Mouse (Mus musculus): ENCODE data around the gene Selplg. TPM values are rescaled to one million over a fixed set of nuclear protein-coding genes. Genes with fewer than 3 reads are reported as not detected.

The Selplg gene
- total RNA-seq (2017): 91.4 and 108 TPM in 2 replicates

- peak; percentile 10; the same call in 1 of the 2 replicates for ATAC-seq (replicated peaks; ENCODE audit: low read depth, poor library complexity, severe bottlenecking)
Observed at GRCm38 (mm10) chr5:113832490-113832901, at the start of gene Selplg. TSS of gene Selplg (minus strand) at chr5:113832644.

GRCm38 (mm10) chr5:113881136-113881535 is 48.7 kb upstream of the Selplg start:
- ATAC-seq (replicated peaks; ENCODE audit: low read depth, poor library complexity, severe bottlenecking): no peak

DNA sequence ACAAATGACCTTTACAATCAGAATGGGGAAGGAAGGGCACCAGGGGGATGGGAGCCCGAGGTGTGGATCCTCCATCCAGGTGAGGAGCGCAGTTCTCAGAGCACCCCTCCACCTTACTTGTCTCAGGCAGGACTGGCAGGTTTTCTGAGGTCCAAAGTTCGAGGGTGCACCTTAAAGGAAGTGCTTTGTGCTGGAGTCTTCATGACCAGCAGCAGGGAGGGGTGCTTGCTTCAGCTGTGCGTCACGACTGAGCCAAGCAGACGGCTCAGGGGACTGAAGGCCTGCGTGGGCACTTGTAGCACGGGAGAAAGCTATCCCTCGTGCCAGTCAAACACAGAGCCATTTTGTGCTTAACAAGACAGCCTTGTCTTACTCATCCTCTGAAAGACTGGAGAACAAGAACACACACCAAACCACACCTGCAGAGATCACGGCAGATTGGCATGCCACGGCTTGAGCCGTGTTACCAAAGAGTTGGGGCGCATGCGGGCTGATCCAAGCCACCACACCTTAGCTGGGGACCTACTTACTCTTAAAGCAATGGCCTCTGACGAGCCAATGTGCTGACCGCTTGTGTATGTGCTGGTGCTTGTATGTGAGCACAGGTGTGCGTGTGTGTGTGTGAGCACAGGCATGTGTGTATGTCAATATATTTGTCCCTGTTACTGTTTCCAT is 46.6 kb upstream of the Selplg start:
- no peak for ATAC-seq (replicated peaks; ENCODE audit: low read depth, poor library complexity, severe bottlenecking)

- no peak for ATAC-seq (replicated peaks; ENCODE audit: low read depth, poor library complexity, severe bottlenecking)
Observed at GRCm38 (mm10) chr5:113877565-113877964, 45.1 kb upstream of the Selplg start.

- no peak for ATAC-seq (replicated peaks; ENCODE audit: low read depth, poor library complexity, severe bottlenecking)
Observed at GRCm38 (mm10) chr5:113876176-113876575, 43.7 kb upstream of the Selplg start.

DNA sequence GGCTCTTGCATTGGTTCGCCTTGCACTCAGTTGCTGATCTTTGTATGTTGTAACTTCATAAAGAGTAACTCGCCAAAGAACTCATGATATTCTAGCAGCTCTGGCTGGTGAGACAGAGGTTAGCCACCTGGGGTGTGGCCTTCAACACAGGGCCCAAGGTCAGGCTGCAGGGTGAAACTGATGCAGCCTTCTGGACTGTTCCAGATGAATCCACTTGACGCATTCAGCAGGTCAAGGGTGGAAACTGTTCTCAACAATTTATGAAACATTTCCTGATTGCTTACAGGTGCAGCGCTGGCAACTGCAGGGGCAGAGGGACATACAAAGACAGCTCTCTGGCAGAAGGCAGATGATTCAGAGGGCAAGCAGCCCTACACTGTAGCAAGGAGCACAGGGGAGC is 43.2 kb upstream of the Selplg start:
- ATAC-seq (replicated peaks; ENCODE audit: low read depth, poor library complexity, severe bottlenecking): no peak

DNA sequence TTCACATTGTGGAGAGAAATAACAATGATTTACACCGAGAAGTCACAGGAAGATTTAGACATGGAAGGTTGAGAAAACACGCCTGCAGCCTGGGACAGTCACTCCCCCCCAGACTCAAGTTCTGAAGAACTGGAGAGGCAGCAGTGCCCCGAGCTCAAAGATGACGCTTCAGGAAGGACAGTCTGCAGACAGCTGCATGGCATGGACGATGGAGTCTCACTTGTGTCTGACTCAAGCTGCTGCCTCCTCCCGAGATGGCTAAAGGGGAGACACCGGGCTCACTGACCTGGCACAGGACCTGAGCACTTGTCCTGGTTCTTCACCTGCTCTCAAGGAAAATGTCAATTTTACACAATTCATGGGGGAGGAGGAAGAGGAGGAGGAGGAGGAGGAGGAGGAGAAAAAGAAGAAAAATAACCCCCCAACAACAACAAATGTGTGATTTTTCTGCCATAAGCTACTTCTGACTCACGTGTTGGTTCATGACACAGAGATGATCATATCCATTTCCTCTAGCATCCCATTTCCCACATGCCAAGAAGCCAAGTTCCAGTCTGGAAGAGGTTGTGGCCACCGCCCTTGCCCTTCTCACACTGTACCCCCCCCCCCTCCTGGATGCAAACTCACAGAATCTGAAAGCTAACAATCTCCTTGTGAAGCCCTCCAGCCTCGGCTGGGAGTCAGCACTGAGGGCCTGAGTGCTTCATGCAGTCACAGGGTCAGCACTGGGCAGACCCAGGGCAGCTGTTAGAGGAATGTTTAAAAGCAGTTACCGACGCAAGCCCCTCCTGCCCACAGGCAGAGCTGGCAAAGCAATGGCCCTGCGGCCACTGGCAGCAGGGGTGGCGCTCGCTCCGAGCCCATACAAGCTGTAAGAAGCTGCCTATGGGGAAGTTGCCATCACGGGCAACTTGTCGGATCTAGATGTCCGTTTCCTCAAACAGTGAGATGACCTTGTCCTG is 41.9 kb upstream of the Selplg start:
- ATAC-seq (replicated peaks; ENCODE audit: low read depth, poor library complexity, severe bottlenecking): no peak

DNA sequence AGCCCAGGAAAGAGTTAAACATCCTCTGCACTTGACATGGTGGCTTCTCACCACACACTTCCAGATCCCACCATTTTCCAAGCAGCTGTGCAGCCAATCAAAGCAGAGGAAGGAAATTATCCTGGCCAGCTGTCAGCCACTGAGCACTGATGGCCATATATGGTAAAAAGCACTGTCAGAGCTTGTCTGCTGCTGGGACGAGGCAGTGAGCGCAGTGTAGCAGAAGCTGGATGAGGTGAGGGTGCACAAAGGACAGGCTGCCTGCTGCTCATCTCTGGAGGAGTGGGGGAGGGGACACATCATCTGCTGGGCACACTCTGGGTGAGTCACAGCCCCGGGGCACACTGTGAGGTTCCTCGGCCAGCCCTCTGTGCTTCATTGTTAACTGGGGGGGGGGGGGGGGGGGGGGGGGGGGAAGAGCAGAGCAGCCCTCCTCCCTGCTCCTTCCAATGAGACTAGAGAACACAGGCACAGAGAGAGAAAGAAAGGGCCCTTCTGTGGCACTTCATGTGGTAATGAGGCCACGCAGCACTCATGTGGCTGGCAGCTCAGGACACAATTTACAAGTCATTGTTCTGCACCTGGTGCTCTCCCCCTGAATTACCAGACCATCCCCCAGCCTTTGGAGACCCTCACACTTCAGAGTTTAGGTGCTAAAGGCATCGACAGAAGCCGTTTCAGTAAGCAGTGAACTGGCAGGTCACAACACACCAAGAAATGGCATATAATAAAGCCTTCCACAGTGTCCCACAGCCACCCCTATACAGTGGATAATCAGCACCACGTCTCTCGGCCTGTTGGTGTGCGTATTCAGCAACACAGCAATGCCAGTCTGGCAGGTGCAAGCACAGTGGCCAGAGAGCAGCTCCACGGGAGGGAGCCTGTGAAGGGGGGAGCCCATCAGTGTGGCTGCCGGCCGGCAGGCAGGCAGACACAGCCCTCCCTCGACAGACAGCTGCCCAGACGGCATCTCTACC is 40.8 kb upstream of the Selplg start:
- peak; percentile 39 for ATAC-seq (replicated peaks; ENCODE audit: low read depth, poor library complexity, severe bottlenecking)

- peak; percentile 45 for ATAC-seq (replicated peaks; ENCODE audit: low read depth, poor library complexity, severe bottlenecking)
Observed at GRCm38 (mm10) chr5:113871903-113872548, 39.6 kb upstream of the Selplg start.

GRCm38 (mm10) chr5:113870393-113871040 is 38.1 kb upstream of the Selplg start:
- no peak for ATAC-seq (replicated peaks; ENCODE audit: low read depth, poor library complexity, severe bottlenecking)

GRCm38 (mm10) chr5:113869132-113869531 is 36.7 kb upstream of the Selplg start:
- ATAC-seq (replicated peaks; ENCODE audit: low read depth, poor library complexity, severe bottlenecking): peak; percentile 74

GRCm38 (mm10) chr5:113864992-113865391 is 32.5 kb upstream of the Selplg start:
- no peak for ATAC-seq (replicated peaks; ENCODE audit: low read depth, poor library complexity, severe bottlenecking)

DNA sequence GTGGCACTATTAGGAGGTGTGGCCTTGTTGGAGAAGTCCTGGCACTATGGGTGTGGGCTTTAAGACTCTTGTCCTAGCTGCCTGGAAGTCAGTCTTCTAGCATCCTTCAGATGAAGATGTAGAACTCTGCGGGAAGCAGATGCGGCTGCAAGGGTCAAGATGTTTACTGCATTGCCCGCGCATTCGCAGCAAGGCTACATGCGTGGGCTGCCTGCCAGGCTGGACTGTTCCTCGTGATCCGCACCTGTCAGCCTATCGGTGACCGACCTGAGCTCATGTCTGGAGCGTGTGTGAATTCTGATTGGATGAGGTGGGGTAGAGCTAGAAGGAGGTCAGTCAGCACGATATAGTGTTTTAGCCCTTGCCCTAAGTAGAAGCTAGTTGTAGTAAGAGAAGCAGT is 31.6 kb upstream of the Selplg start:
- ATAC-seq (replicated peaks; ENCODE audit: low read depth, poor library complexity, severe bottlenecking): no peak

GRCm38 (mm10) chr5:113862418-113862817 is 30.0 kb upstream of the Selplg start:
- ATAC-seq (replicated peaks; ENCODE audit: low read depth, poor library complexity, severe bottlenecking): no peak

- ATAC-seq (replicated peaks; ENCODE audit: low read depth, poor library complexity, severe bottlenecking): no peak
Observed at GRCm38 (mm10) chr5:113861294-113861693, 28.9 kb upstream of the Selplg start.

DNA sequence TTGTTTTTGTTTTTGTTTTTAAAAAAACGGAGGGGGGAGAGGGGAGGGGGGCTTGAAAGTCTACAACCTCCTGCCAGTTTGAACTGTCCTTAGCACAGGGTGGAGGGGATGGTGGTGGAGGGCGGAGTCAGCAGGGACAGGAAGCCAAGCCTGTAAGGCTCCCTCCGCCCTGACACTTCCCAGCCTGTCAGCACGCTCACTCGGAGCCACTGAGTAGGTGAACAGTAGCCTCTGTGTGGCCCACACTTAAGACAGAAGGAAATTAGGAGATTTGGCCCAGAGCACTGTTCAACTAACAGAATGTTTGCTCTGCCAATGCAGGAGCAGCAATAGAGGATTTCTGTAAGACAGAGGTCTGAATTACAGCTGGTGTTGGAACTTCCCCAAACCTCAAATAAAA is 26.5 kb upstream of the Selplg start:
- peak; percentile 64 for ATAC-seq (replicated peaks; ENCODE audit: low read depth, poor library complexity, severe bottlenecking)

GRCm38 (mm10) chr5:113858550-113858949 is 26.1 kb upstream of the Selplg start:
- ATAC-seq (replicated peaks; ENCODE audit: low read depth, poor library complexity, severe bottlenecking): no peak

DNA sequence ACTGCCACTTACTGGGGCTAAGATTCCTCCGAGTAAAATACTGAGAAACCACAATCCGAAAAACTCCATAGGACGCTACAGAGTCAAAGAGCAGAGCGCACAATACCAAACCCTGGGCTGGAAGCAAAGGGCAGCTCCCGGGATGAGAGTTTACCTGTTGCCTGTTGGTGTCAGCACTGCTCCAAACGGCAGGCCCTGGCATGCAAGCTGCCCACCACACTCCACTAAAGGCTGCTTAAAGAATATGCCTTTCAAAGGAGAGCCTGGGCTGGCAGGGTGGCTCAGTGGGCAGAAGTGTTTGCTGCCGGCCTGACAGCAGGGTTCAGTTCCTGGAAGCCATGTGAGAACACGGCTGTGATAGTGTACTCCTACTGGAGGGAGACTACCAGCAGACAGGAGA is 25.2 kb upstream of the Selplg start:
- ATAC-seq (replicated peaks; ENCODE audit: low read depth, poor library complexity, severe bottlenecking): no peak

- no peak for ATAC-seq (replicated peaks; ENCODE audit: low read depth, poor library complexity, severe bottlenecking)
Observed at GRCm38 (mm10) chr5:113856631-113857030, 24.2 kb upstream of the Selplg start.

Measured in common myeloid progenitor, adult 5-6 weeks (primary cell).